Mouse (Mus musculus): ENCODE results near the gene Rnh1. TPM values are rescaled to one million over a fixed set of nuclear protein-coding genes. Genes with fewer than 3 reads are reported as not detected.

The Rnh1 gene
- polyA plus RNA-seq, 1 experiment from 2014 or later: 56.1 TPM

DNA sequence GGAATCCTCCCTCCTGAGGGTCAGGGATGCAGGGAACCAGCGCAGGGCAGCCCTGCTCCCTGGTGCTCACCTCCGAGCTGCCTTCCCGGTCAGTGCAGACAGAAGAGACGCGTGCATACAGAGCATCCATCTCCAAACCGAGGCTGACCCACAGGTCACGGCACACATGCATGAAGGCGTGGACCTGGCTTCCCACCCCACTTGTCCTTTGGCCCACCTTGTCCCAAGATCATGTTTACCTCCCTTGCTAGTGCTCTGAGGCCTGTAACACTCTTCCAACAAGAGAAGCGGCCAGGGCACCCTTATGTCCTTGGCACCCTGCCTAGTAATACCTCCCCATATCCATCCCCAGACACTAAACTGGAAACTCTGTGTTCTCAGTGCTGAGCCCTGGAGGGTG, 56.8 kb downstream of the Rnh1 start:
- no peaks in the 10 kb centered on the region for H3K36me3 ChIP-seq (replicated peaks; ENCODE audit: control insufficient read depth, insufficient read depth)
- no peak overlapping the region for H3K9ac ChIP-seq
- H3K9me3 ChIP-seq (ENCODE audit: control insufficient read depth, low read length): no peaks in the 10 kb centered on the region
- no peaks in the 10 kb centered on the region for H3K4me1 ChIP-seq (replicated peaks; ENCODE audit: control insufficient read depth, insufficient read depth, low read length)
- no peak overlapping the region for H3K4me2 ChIP-seq (replicated peaks)
- no peak for ATAC-seq (ENCODE audit: low FRiP score)
- peaks cover 6% of the 10 kb centered on the region; the same call in 1 of the 2 replicates for H3K27me3 ChIP-seq (ENCODE audit: control insufficient read depth, insufficient read depth, low read length)
- H3K4me3 ChIP-seq (replicated peaks; ENCODE audit: low read length): no peak overlapping the region
- DNase-seq (ENCODE audit: low spot score): no peak
- 93% methylated on average over 9 of the region's 9 CpGs for WGBS
- H3K27ac ChIP-seq: no peak overlapping the region

MicroRNAs encoded within 50 kb of the gene (microRNA counts, 519-probe panel; counts per million panel counts)
- 4,246 counts per million, percentile 35 among the panel's probes with 10 or more counts for microRNA mmu-miR-210

Small RNAs within 50 kb of the gene (microRNA-seq; reads per million reads assigned to microRNA genes)
- 314 reads per million, percentile 65 among the genes with 10 or more reads in this experiment for gene Mir210

Other genes starting within 250 kb of the Rnh1 start
- gene Pgghg, start 231.5 kb downstream of the Rnh1 start, polyA plus RNA-seq (2014; fragmentation: Nextera tagmentation; extraction: Ambion mirVana): 8.2 and 9.2 TPM in 2 replicates
- gene Ifitm5, start 222.6 kb downstream of the Rnh1 start, polyA plus RNA-seq (2014; fragmentation: Nextera tagmentation; extraction: Ambion mirVana): 0.55 TPM in 1 of 2 replicates, not detected in the other
- not detected in 2 replicates for gene Gm45717, start 216.9 kb downstream of the Rnh1 start, polyA plus RNA-seq (2014; fragmentation: Nextera tagmentation; extraction: Ambion mirVana)
- gene Ifitm2, start 216.9 kb downstream of the Rnh1 start, polyA plus RNA-seq (2014; fragmentation: Nextera tagmentation; extraction: Ambion mirVana): 201 and 234 TPM in 2 replicates
- gene Ifitm1, start 205.6 kb downstream of the Rnh1 start, polyA plus RNA-seq (2014; fragmentation: Nextera tagmentation; extraction: Ambion mirVana): 16.8 and 21.9 TPM in 2 replicates
- 28.3 and 45.1 TPM in 2 replicates for gene Ifitm3, start 162.1 kb downstream of the Rnh1 start, polyA plus RNA-seq (2014; fragmentation: Nextera tagmentation; extraction: Ambion mirVana)
- 0.95 and 1.1 TPM in 2 replicates for gene Ifitm6, start 154.9 kb downstream of the Rnh1 start, polyA plus RNA-seq (2014; fragmentation: Nextera tagmentation; extraction: Ambion mirVana)
- not detected in 2 replicates for gene Gm17387, start 143.7 kb downstream of the Rnh1 start, polyA plus RNA-seq (2014; fragmentation: Nextera tagmentation; extraction: Ambion mirVana)
- gene B4galnt4, start 111.8 kb downstream of the Rnh1 start, polyA plus RNA-seq (2014; fragmentation: Nextera tagmentation; extraction: Ambion mirVana): 38.4 and 41.5 TPM in 2 replicates
- not detected in 2 replicates for gene Pkp3, start 94.6 kb downstream of the Rnh1 start, polyA plus RNA-seq (2014; fragmentation: Nextera tagmentation; extraction: Ambion mirVana)
- gene Sigirr, start 72.3 kb downstream of the Rnh1 start, polyA plus RNA-seq (2014; fragmentation: Nextera tagmentation; extraction: Ambion mirVana): 2.5 and 3.1 TPM in 2 replicates
- gene Ano9, start 55.1 kb downstream of the Rnh1 start, polyA plus RNA-seq (2014; fragmentation: Nextera tagmentation; extraction: Ambion mirVana): 0.27 and 0.32 TPM in 2 replicates
- 86.1 and 92.0 TPM in 2 replicates for gene Ptdss2, start 50.5 kb downstream of the Rnh1 start, polyA plus RNA-seq (2014; fragmentation: Nextera tagmentation; extraction: Ambion mirVana)
- gene Hras, start 21.1 kb upstream of the Rnh1 start, polyA plus RNA-seq (2014; fragmentation: Nextera tagmentation; extraction: Ambion mirVana): 168 and 187 TPM in 2 replicates
- gene Lrrc56, start 21.3 kb upstream of the Rnh1 start, polyA plus RNA-seq (2014; fragmentation: Nextera tagmentation; extraction: Ambion mirVana): 6.6 and 7.6 TPM in 2 replicates
- 0.20 and 0.66 TPM in 2 replicates for gene Lmntd2, start 41.2 kb upstream of the Rnh1 start, polyA plus RNA-seq (2014; fragmentation: Nextera tagmentation; extraction: Ambion mirVana)
- gene Rassf7, start 43.0 kb upstream of the Rnh1 start, polyA plus RNA-seq (2014; fragmentation: Nextera tagmentation; extraction: Ambion mirVana): 20.2 and 23.5 TPM in 2 replicates
- gene Phrf1, start 55.9 kb upstream of the Rnh1 start, polyA plus RNA-seq (2014; fragmentation: Nextera tagmentation; extraction: Ambion mirVana): 61.8 and 63.5 TPM in 2 replicates
- 1.4 and 1.6 TPM in 2 replicates for gene Irf7, start 93.6 kb upstream of the Rnh1 start, polyA plus RNA-seq (2014; fragmentation: Nextera tagmentation; extraction: Ambion mirVana)
- not detected in 2 replicates for gene Cdhr5, start 103.9 kb upstream of the Rnh1 start, polyA plus RNA-seq (2014; fragmentation: Nextera tagmentation; extraction: Ambion mirVana)
- 3.2 and 4.1 TPM in 2 replicates for gene Sct, start 106.3 kb upstream of the Rnh1 start, polyA plus RNA-seq (2014; fragmentation: Nextera tagmentation; extraction: Ambion mirVana)
- gene Drd4, start 119.1 kb upstream of the Rnh1 start, polyA plus RNA-seq (2014; fragmentation: Nextera tagmentation; extraction: Ambion mirVana): 0.65 and 0.88 TPM in 2 replicates
- gene Deaf1, start 154.8 kb upstream of the Rnh1 start, polyA plus RNA-seq (2014; fragmentation: Nextera tagmentation; extraction: Ambion mirVana): 187 TPM in 2 replicates
- gene Tmem80, start 154.9 kb upstream of the Rnh1 start, polyA plus RNA-seq (2014; fragmentation: Nextera tagmentation; extraction: Ambion mirVana): 24.7 and 32.6 TPM in 2 replicates
- 0.98 and 1.2 TPM in 2 replicates for gene Eps8l2, start 166.0 kb upstream of the Rnh1 start, polyA plus RNA-seq (2014; fragmentation: Nextera tagmentation; extraction: Ambion mirVana)
- gene Taldo1, start 219.3 kb upstream of the Rnh1 start, polyA plus RNA-seq (2014; fragmentation: Nextera tagmentation; extraction: Ambion mirVana): 271 and 278 TPM in 2 replicates
- 36.9 and 43.4 TPM in 2 replicates for gene Gatd1, start 241.3 kb upstream of the Rnh1 start, polyA plus RNA-seq (2014; fragmentation: Nextera tagmentation; extraction: Ambion mirVana)

All from hindbrain, embryonic 14.5 days (tissue).